Mouse (Mus musculus) heart, postnatal 0 days (tissue): ENCODE measurements around the gene Lrrc34.

Source experiments
- CTCF ChIP-seq: IDR thresholded peaks from 2 replicates; pipeline ENCODE4 v1.5.1; 2016; ENCODE audit warnings: antibody characterized with exemption, control low read depth, low read depth
- EP300 ChIP-seq: IDR thresholded peaks from 2 replicates; pipeline ENCODE4 v1.6.1; 2016; ENCODE audit warnings: antibody characterized with exemption, low read depth

- no peak for TF ChIP-seq EP300
- TF ChIP-seq CTCF, result no peak
Measured at GRCm38 (mm10) chr3:30648466-30648865, 797 bp upstream of the Lrrc34 start.
